In the genomic region with DNA sequence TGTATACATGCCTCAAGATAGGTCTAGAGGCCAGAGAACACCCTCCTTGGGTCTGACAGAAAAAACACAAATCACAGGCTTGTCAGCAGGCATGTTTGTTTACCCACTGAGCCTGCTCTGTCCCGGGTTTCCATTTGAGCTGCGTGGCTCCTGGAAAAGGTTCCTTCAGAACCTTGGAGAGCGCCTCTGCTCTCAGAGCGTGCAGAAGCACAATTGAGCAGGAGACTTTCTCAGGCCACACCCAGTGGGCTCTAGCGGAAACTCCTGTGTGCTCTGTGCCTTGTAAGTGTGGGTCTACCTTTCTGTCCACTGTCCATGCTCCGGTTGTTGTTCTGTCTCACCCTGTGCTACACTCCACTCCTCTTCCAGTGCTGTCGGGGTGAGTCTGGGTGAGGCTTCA, we compare ENCODE assay signal across 8 mouse cellular contexts. TPM values are rescaled to one million over a fixed set of nuclear protein-coding genes. Genes with fewer than 3 reads are reported as not detected.
A peak's percentile ranks its signal among the peaks of the same experiment; 100 is the strongest.
DNase-seq lines count a peak whose midpoint lies in the region; ATAC-seq and TF ChIP-seq lines count a peak whose summit lies in the region.

No protein-coding gene starts in this region.

- ATAC-seq in CD4-positive, CD25-positive, alpha-beta regulatory T cell, adult 4 months, result no peak
- ATAC-seq in kidney, postnatal 0 days (replicated peaks; ENCODE audit: low FRiP score, low read depth), result no peak

- peaks cover 1% of the 10 kb centered on the region; the same call in 1 of the 2 replicates for H3K4me1 ChIP-seq in kidney, postnatal 0 days (replicated peaks; ENCODE audit: insufficient read depth, low read length)

- peaks cover 13% of the 10 kb centered on the region for H3K27me3 ChIP-seq in kidney, postnatal 0 days (ENCODE audit: insufficient read depth, low read length)

- no peaks in the 10 kb centered on the region for H3K9me3 ChIP-seq in kidney, postnatal 0 days (replicated peaks; ENCODE audit: low read length)

- H3K9ac ChIP-seq in kidney, postnatal 0 days (ENCODE audit: low read depth, low read length), result no peak overlapping the region

- WGBS in kidney, postnatal 0 days, result 15% methylated on average over 7 of the region's 7 CpGs

- DNase-seq in CD4-positive, CD25-positive, alpha-beta regulatory T cell, adult 2 months (ENCODE audit: low read depth, low spot score), result peak; percentile 11
- DNase-seq in thymus, postnatal 14 days, result peak; percentile 14
- DNase-seq in thymus, adult 18-20 months, result no peak
- peak; percentile 78 for DNase-seq in kidney, postnatal 0 days (ENCODE audit: low spot score)
- DNase-seq in retina, postnatal 1 day, result peak; percentile 71
- DNase-seq in layer of hippocampus, adult 9-11 months, result no peak
- no peak for DNase-seq in cerebellum, adult 11-12 months

- no peak overlapping the region for H3K4me2 ChIP-seq in kidney, postnatal 0 days (ENCODE audit: low read length)

- H3K27ac ChIP-seq in kidney, postnatal 0 days, result no peak overlapping the region

- no peak for TF ChIP-seq CTCF in kidney, postnatal 0 days (IDR thresholded peaks at IDR 0.05; ENCODE audit: low read depth)

- no peak overlapping the region for H3K4me3 ChIP-seq in kidney, postnatal 0 days (replicated peaks; ENCODE audit: low read depth, low read length)

- H3K36me3 ChIP-seq in kidney, postnatal 0 days (ENCODE audit: insufficient read depth, low read length), result no peaks in the 10 kb centered on the region

RNA-seq across cellular contexts. Expression of a gene that starts 6.8 kb away (rescaled TPM):
- under 1 TPM in 1 of 2 experiments, not detected in 1; 0.12 TPM for polyA plus RNA-seq in CD4-positive, CD25-positive, alpha-beta regulatory T cell, adult 4 months (2017; shearing (Covaris generic))
- 0.37 and 0.41 TPM in 2 replicates for polyA plus RNA-seq in kidney, postnatal 0 days (2015; fragmentation: Nextera tagmentation; extraction: Ambion mirVana)

Comparison
In these comparisons a context has a peak if more than half of its experiments do, and no peak if none do; other contexts are left out.
1. DNase-seq: peak in CD4-positive, CD25-positive, alpha-beta regulatory T cell, adult 2 months (single experiment), thymus, postnatal 14 days (single experiment), kidney, postnatal 0 days (single experiment) and retina, postnatal 1 day (single experiment); none in thymus, adult 18-20 months (0 of 2), layer of hippocampus, adult 9-11 months (single experiment) and cerebellum, adult 11-12 months (single experiment).